Mouse (Mus musculus) limb, embryonic 14.5 days (tissue): ENCODE data around the gene Rwdd3. TPM values are rescaled to one million over a fixed set of nuclear protein-coding genes. Genes with fewer than 3 reads are reported as not detected.

Experiments
- ATAC-seq: fragments of 200-750 bp; cut with Nextera tagmentation; 2 replicates; pipeline ENCODE4 v1.8.0; 2017; ENCODE audit warnings: low read depth, moderate number of reproducible peaks, moderate TSS enrichment; ENCODE audit not compliant: low FRiP score
- DNase-seq: peaks from one replicate; pipeline ENCODE4 v3.0.0-alpha.2; 2015; ENCODE audit warnings: low spot score
- H3K27ac ChIP-seq: fragments of 300-500 bp; sonication (generic); replicated peaks from 2 replicates; pipeline ENCODE4 v1.5.1; 2014; ENCODE audit warnings: low read depth, mild to moderate bottlenecking, low read length, moderate library complexity, mixed read lengths
- H3K27me3 ChIP-seq: fragments of 300-500 bp; sonication (generic); 2 replicates; pipeline ENCODE4 v1.6.1; 2014; ENCODE audit warnings: low read length, mixed read lengths; ENCODE audit not compliant: control insufficient read depth, insufficient read depth
- H3K36me3 ChIP-seq: fragments of 300-500 bp; sonication (generic); 2 replicates; pipeline ENCODE4 v1.6.1; 2014; ENCODE audit warnings: mild to moderate bottlenecking, low read length, moderate library complexity, mixed read lengths; ENCODE audit not compliant: control insufficient read depth, insufficient read depth
- H3K4me1 ChIP-seq: fragments of 300-500 bp; sonication (generic); 2 replicates; pipeline ENCODE4 v1.6.1; 2014; ENCODE audit warnings: antibody characterized with exemption, low read length, mixed read lengths; ENCODE audit not compliant: control insufficient read depth, insufficient read depth
- H3K4me2 ChIP-seq: fragments of 300-500 bp; sonication (generic); replicated peaks from 2 replicates; pipeline ENCODE4 v1.6.1; 2014; ENCODE audit warnings: low read depth, mild to moderate bottlenecking, low read length, moderate library complexity; ENCODE audit not compliant: severe bottlenecking
- H3K4me3 ChIP-seq: fragments of 300-500 bp; sonication (generic); replicated peaks from 2 replicates; pipeline ENCODE4 v1.5.1; 2014; ENCODE audit warnings: low read length
- H3K9ac ChIP-seq: fragments of 300-500 bp; sonication (generic); 2 replicates; pipeline ENCODE4 v1.6.1; 2014; ENCODE audit warnings: mild to moderate bottlenecking, low read depth, low read length, moderate library complexity; ENCODE audit not compliant: severe bottlenecking
- H3K9me3 ChIP-seq: fragments of 300-500 bp; sonication (generic); 2 replicates; pipeline ENCODE4 v1.6.1; 2016; ENCODE audit warnings: low read length; ENCODE audit not compliant: control insufficient read depth
- POLR2A ChIP-seq: fragments of 200-500 bp; IDR thresholded peaks from 2 replicates; pipeline ENCODE4 v1.8.0; 2012; ENCODE audit warnings: inconsistent platforms, mild to moderate bottlenecking, moderate library complexity, borderline replicate concordance; ENCODE audit not compliant: insufficient read depth, insufficient read length; ENCODE audit errors: extremely low read depth
- WGBS: fragments of 180-500 bp; shearing (Covaris S2); extraction: QIAGEN DNeasy Blood & Tissue Kit; methylation state at CpG from one replicate; pipeline ENCODE4 v1.1.7; 2014; 5-methylcytosine and 5-hydroxymethylcytosine counted together
- polyA plus RNA-seq, 2 experiments: library from polyadenylated mRNA; depleted of rRNA in 1 of 2; stranded (reverse) in 1 of 2; unstranded in 1 of 2; fragments of >200 nt; fragmentation: Nextera tagmentation in 1 of 2; extraction: Ambion mirVana in 1 of 2; gene quantifications; 2 replicates each; pipeline versions ENCODE4 v1.2.1 to v1.2.3; 2012 to 2014

Rwdd3 gene
- polyA plus RNA-seq, 2 experiments: 7.6 to 7.7 TPM

DNA sequence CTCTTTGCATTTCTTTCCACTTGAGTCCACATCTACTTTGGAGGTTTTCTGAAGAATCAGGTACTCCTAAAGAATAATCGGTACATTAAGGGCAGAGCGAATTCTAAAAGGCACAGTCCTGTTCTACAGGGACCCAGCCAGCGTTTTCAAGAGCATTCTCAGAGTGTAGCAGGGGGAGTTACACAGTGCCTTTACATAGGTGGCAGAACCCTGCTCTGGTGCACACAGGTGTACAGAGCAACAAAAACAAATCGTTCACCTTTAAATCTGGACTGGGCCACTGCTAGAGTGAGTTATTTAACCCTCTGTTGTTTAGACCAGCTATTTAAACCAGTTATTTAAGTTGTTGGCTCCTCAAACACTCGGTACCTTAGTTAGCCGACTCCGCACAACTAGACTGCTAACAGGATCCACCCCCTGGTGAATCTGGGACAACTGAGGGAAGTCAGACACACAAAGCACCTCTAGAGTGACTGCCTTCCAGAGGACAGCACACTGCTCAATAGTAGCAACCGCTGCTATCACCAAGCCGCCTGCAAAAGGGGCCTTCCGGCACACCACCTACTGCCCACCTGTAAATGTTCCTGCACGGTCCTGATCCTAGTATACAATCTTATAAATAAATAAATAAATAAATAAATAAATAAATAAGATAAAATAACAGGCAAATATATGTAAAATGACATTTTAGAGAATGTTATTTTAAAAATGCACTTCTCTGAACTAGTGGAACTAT is 14.9 kb downstream of the Rwdd3 start:
- Histone ChIP-seq H3K27me3 (no peaks in the 10 kb centered on the region), H3K9ac (no peak overlapping the region), H3K4me3 (no peak overlapping the region), H3K27ac (no peak overlapping the region), H3K4me2 (no peak overlapping the region), H3K9me3 (no peaks in the 10 kb centered on the region), H3K36me3 (no peaks in the 10 kb centered on the region), H3K4me1 (peaks cover 8% of the 10 kb centered on the region)
- DNase-seq (no peak), ATAC-seq (no peak)
- TF ChIP-seq POLR2A: no peak
- 53% methylated on average over 11 of the region's 11 CpGs for WGBS

DNA sequence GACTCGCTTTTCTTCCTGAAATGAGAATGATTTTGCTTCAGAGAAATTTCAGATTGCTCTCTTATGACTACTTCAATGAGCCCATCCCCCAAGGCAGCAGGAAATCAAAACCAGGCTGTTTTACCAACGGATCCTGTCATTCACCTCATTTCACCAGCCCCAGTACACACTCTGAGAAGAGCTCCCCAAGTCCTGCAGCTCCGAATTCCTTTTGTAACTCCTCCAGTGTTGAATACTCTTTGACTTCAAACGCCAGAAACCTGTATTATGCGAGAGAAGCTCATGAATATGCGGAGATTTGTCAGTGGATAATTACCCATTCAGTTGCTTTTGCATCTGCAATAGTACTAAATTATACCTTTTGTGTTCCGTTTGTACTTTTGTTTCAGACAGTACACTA is 15.5 kb downstream of the Rwdd3 start:
- Histone ChIP-seq H3K9ac (no peak overlapping the region), H3K9me3 (no peaks in the 10 kb centered on the region), H3K27ac (no peak overlapping the region), H3K4me1 (peaks cover 8% of the 10 kb centered on the region), H3K4me2 (no peak overlapping the region), H3K4me3 (no peak overlapping the region), H3K27me3 (no peaks in the 10 kb centered on the region), H3K36me3 (no peaks in the 10 kb centered on the region)
- TF ChIP-seq POLR2A: no peak
- 21% methylated on average over 7 of the region's 7 CpGs for WGBS
- ATAC-seq: no peak
- no peak for DNase-seq

DNA sequence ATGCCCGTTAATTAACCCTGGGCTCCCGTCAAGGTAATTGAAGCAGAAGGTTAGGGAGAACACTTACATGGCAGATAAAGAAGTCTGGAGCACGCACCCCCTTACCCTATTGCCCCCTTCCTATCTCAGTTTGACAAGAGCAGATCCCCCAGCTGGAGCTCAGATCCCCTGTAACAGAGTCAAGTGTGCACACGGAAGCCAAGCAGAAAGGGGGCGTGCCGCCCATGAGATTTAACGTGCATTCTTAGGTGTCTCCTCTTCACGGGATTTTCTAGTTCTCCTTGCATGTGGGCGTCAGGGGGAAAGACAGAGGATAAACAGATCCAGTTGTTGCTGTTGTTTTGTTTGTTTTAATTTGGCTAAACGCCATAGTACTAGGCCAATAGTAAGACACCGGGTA is 37.6 kb downstream of the Rwdd3 start:
- Histone ChIP-seq H3K27ac (no peak overlapping the region), H3K4me2 (no peak overlapping the region), H3K9ac (no peak overlapping the region), H3K36me3 (no peaks in the 10 kb centered on the region), H3K27me3 (no peaks in the 10 kb centered on the region), H3K4me1 (no peaks in the 10 kb centered on the region), H3K4me3 (no peak overlapping the region), H3K9me3 (no peaks in the 10 kb centered on the region)
- WGBS: 79% methylated on average over 11 of the region's 11 CpGs
- TF ChIP-seq POLR2A: no peak
- DNase-seq (no peak), ATAC-seq (no peak)

DNA sequence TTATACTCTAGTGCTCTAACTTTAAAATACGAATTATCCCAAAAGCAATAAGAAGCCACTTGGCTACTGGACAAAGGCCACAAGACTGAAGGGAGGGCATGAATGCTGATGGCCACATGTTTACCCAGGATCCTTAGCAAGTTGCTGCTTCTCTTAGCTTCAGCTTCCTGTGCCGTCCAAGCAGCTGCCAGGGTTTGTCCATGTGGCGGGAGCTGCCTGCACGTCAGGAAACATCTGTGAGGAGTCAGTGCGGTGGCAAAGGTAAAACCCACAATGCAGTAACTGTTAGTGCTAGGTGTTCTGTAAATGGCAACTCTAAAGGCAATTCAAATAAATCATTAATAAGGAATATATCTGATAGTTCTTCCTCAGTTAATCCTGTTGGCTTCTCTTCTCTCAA is 38.5 kb downstream of the Rwdd3 start:
- H3K4me1 ChIP-seq: no peaks in the 10 kb centered on the region
- no peak overlapping the region for H3K9ac ChIP-seq
- no peak for TF ChIP-seq POLR2A
- no peaks in the 10 kb centered on the region for H3K9me3 ChIP-seq
- DNase-seq: no peak
- H3K27me3 ChIP-seq: no peaks in the 10 kb centered on the region
- no peak overlapping the region for H3K27ac ChIP-seq
- ATAC-seq: no peak
- no peaks in the 10 kb centered on the region for H3K36me3 ChIP-seq
- WGBS: 73% methylated on average over 5 of the region's 5 CpGs
- no peak overlapping the region for H3K4me2 ChIP-seq
- no peak overlapping the region for H3K4me3 ChIP-seq

DNA sequence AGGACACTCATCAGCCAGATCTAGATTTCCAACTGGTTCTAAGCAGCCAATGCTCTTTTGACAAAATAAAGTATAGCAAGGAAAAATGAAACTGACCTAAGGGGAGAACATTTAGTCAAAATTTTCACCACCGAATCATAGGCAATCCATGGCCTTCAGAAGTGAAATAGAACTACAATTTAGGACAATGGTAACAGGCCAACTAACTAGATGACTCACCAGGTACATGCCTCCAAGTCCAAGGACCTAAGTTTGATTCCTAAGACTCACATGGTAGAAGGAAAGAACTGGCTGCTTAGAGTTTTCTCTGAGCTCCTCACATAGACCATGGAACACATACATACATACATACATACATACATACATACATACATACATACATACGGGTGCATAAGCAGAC is 44.3 kb downstream of the Rwdd3 start:
- no peak overlapping the region for H3K4me2 ChIP-seq
- H3K9me3 ChIP-seq: no peaks in the 10 kb centered on the region
- H3K9ac ChIP-seq: no peak overlapping the region
- TF ChIP-seq POLR2A: no peak
- no peaks in the 10 kb centered on the region for H3K4me1 ChIP-seq
- no peak overlapping the region for H3K27ac ChIP-seq
- ATAC-seq: no peak
- WGBS: 90% methylated on average over 2 of the region's 2 CpGs
- H3K4me3 ChIP-seq: no peak overlapping the region
- H3K36me3 ChIP-seq: no peaks in the 10 kb centered on the region
- H3K27me3 ChIP-seq: no peaks in the 10 kb centered on the region
- no peak for DNase-seq

DNA sequence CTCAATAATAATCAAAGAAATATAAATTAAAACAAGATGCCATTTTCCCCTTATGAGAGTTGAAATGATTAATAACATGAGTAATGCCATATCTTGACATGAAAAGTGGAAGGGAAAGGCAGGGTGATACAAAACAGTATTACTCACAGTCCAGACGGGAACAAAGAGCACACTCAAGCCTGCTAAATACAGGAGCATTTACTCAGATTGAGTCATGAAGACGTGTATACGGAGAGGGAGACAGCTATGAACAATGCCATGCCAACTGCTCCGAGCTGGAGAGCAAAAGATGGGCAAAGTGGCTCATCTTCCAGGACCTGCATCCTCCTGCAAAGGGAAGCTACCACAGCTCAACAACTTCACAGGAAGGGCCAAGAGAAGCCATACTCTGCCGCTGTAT is 45.0 kb downstream of the Rwdd3 start:
- DNase-seq: no peak
- TF ChIP-seq POLR2A: no peak
- no peak overlapping the region for H3K9ac ChIP-seq
- H3K4me1 ChIP-seq: no peaks in the 10 kb centered on the region
- H3K9me3 ChIP-seq: no peaks in the 10 kb centered on the region
- ATAC-seq: no peak
- H3K36me3 ChIP-seq: no peaks in the 10 kb centered on the region
- H3K27me3 ChIP-seq: no peaks in the 10 kb centered on the region
- no peak overlapping the region for H3K4me2 ChIP-seq
- no peak overlapping the region for H3K4me3 ChIP-seq
- H3K27ac ChIP-seq: no peak overlapping the region
- WGBS: 80% methylated on average over 5 of the region's 5 CpGs
